Mouse (Mus musculus) ES-E14 (cell line): ENCODE results near the gene Rasa3.

Source experiments
- CHD2 ChIP-seq: IDR thresholded peaks from 2 replicates; pipeline ENCODE4 v1.6.1; 2014; ENCODE audit warnings: mild to moderate bottlenecking, low read depth, low read length, inconsistent platforms
- MAFK ChIP-seq: IDR thresholded peaks from 2 replicates; pipeline ENCODE4 v1.6.1; 2014; ENCODE audit warnings: mild to moderate bottlenecking, low read depth, low read length, inconsistent platforms; ENCODE audit not compliant: insufficient read depth
- ZC3H11A ChIP-seq: IDR thresholded peaks from 2 replicates; pipeline ENCODE4 v1.6.1; 2012; ENCODE audit warnings: low read depth, mild to moderate bottlenecking, inconsistent platforms, low read length, borderline replicate concordance
- ZNF384 ChIP-seq: IDR thresholded peaks from 2 replicates; pipeline ENCODE4 v1.6.1; 2012; ENCODE audit warnings: low read depth, low read length, inconsistent platforms

- no peak for TF ChIP-seq ZNF384
- no peak for TF ChIP-seq MAFK
- no peak for TF ChIP-seq CHD2
- TF ChIP-seq ZC3H11A, result no peak
These were observed 26.7 kb downstream of the Rasa3 start for GRCm38 (mm10) chr8:13650541-13651191.
